In the genomic region with DNA sequence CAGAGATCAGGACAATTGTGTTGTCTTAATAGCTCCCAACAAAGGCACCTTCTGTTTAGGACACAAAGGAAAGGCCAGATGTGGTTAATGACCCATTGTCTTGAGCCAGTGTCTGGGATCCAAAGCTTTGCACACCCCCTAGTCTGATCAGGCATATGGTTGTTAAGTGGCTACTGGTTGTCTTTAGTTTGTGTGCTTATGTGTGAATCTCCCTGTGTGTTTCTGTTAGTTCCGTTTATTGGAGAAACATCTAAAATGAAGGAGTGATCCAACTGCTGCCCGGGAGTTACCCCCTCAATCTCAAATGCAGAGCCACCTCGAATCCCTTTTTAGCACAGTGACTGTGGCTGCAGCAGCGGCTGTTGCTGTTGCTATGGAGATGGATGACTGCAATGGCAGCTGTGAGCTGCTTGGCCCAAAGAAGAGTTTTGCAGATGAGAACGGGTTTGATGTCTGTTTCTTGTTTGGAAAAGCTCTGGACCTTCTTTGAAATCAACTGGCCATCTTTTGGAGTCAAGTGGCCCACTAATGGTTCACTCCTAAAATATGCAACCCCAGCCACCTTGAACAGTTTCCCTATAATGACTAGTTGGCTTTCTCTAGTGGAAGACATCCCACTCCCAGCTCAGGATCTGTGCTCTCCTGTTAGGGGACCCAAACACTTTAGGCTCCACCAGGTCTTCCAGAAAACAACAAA, we compare ENCODE assay signal across 14 mouse cellular contexts. TPM values are rescaled to one million over a fixed set of nuclear protein-coding genes. Genes with fewer than 3 reads are reported as not detected.
DNase-seq lines count a peak whose midpoint lies in the region; ATAC-seq lines count a peak whose summit lies in the region.
"Had no signal": no experiment of that assay in that cellular context is flagged by ENCODE, and none has a peak within 500 bp of the region (broad histone marks: within the 10 kb centered on the region; RNA-seq: fewer than 3 reads in every experiment).

No protein-coding gene starts in this region.

- no peaks in the 10 kb centered on the region for H3K27me3 ChIP-seq in forebrain, embryonic 14.5 days (replicated peaks; ENCODE audit: control insufficient read depth, insufficient read depth, low read length)
- no peaks in the 10 kb centered on the region for H3K27me3 ChIP-seq in midbrain, embryonic 13.5 days
- H3K27me3 ChIP-seq: limb, embryonic 12.5 days had no signal

- H3K4me3 ChIP-seq in forebrain, embryonic 14.5 days (ENCODE audit: low read depth, low read length), result no peak overlapping the region
- H3K4me3 ChIP-seq in midbrain, embryonic 13.5 days (replicated peaks), result no peak overlapping the region
- H3K4me3 ChIP-seq: limb, embryonic 12.5 days had no signal

- peak overlapping the region; percentile 65 for H3K27ac ChIP-seq in forebrain, embryonic 14.5 days (ENCODE audit: low read depth, low read length)
- peak overlapping the region; percentile 70 for H3K27ac ChIP-seq in midbrain, embryonic 13.5 days
- H3K27ac ChIP-seq: limb, embryonic 12.5 days; macrophage had no signal

- WGBS in forebrain, embryonic 14.5 days, result 2% methylated on average over 5 of the region's 5 CpGs
- 4% methylated on average over 5 of the region's 5 CpGs for WGBS in midbrain, embryonic 13.5 days

- H3K9ac ChIP-seq in forebrain, embryonic 14.5 days (ENCODE audit: low read length), result 0 out of 2 replicates have a peak overlapping the region, but pooled peaks have one; percentile 9
- 0 out of 2 replicates have a peak overlapping the region, but pooled peaks have one; percentile 16 for H3K9ac ChIP-seq in midbrain, embryonic 13.5 days (replicated peaks)
- H3K9ac ChIP-seq: limb, embryonic 12.5 days had no signal

- no peaks in the 10 kb centered on the region for H3K9me3 ChIP-seq in forebrain, embryonic 14.5 days (replicated peaks; ENCODE audit: control insufficient read depth, low read length)
- 0 out of 2 replicates have a peak, but pooled peaks cover 3% of the 10 kb centered on the region for H3K9me3 ChIP-seq in midbrain, embryonic 13.5 days

- peaks cover 10% of the 10 kb centered on the region for H3K4me1 ChIP-seq in forebrain, embryonic 14.5 days (ENCODE audit: control insufficient read depth, insufficient read depth, low read length)
- peaks cover 18% of the 10 kb centered on the region for H3K4me1 ChIP-seq in midbrain, embryonic 13.5 days (replicated peaks)
- H3K4me1 ChIP-seq: limb, embryonic 12.5 days had no signal

- DNase-seq in left cerebral cortex, adult 11 months (ENCODE audit: low spot score), result peak; percentile 33
- DNase-seq in left cerebral cortex, postnatal 4 days, result no peak
- DNase-seq in forebrain, embryonic 14.5 days (ENCODE audit: low spot score), result peak; percentile 79
- peak; percentile 15 for DNase-seq in right cerebral cortex, postnatal 14 days
- no peak for DNase-seq in thymus, postnatal 36 days
- DNase-seq in gastrocnemius, postnatal 10 days, result no peak
- DNase-seq in adrenal gland, postnatal 25 days, result no peak
- DNase-seq: cerebellum, adult 9-10 months; heart, postnatal 10 days; kidney, postnatal 14 days; thymus, postnatal 14 days had no signal

- H3K36me3 ChIP-seq in forebrain, embryonic 14.5 days (ENCODE audit: control insufficient read depth, insufficient read depth, low read length), result peaks cover 4% of the 10 kb centered on the region
- H3K36me3 ChIP-seq in midbrain, embryonic 13.5 days, result peaks cover 17% of the 10 kb centered on the region

- intact Hi-C loops in left cerebral cortex, postnatal 4 days (cut with DNase I), result no loop called here

- peak; percentile 72; the same call in 1 of the 2 replicates for ATAC-seq in forebrain, embryonic 14.5 days
- peak; percentile 76 for ATAC-seq in midbrain, embryonic 13.5 days

- H3K4me2 ChIP-seq in forebrain, embryonic 14.5 days (ENCODE audit: low read length), result no peak overlapping the region
- no peak overlapping the region for H3K4me2 ChIP-seq in midbrain, embryonic 13.5 days (replicated peaks)
- H3K4me2 ChIP-seq: limb, embryonic 12.5 days had no signal

RNA-seq across cellular contexts. Expression of a gene that starts 25.3 kb away (rescaled TPM):
- total RNA-seq in left cerebral cortex, postnatal 4 days (2021), result 10 to 100 TPM; 55.0 to 65.2 TPM
- polyA plus RNA-seq in forebrain, embryonic 14.5 days (2014; fragmentation: Nextera tagmentation; extraction: Ambion mirVana), result 96.6 and 101 TPM in 2 replicates
- polyA plus RNA-seq in midbrain, embryonic 13.5 days (2015; fragmentation: Nextera tagmentation; extraction: Ambion mirVana), result 142 and 143 TPM in 2 replicates
- total RNA-seq in gastrocnemius, postnatal 10 days (2021), result 1 to 10 TPM; 6.6 to 8.4 TPM
- total RNA-seq in adrenal gland, postnatal 25 days (2021), result 16.5 and 18.6 TPM in 2 replicates

RNA-seq across cellular contexts. Expression of a gene that starts 50.5 kb away (rescaled TPM):
- 1 to 10 TPM; 8.2 to 9.2 TPM for total RNA-seq in left cerebral cortex, postnatal 4 days (2021)
- polyA plus RNA-seq in forebrain, embryonic 14.5 days (2014; fragmentation: Nextera tagmentation; extraction: Ambion mirVana), result 2.3 and 2.5 TPM in 2 replicates
- polyA plus RNA-seq in midbrain, embryonic 13.5 days (2015; fragmentation: Nextera tagmentation; extraction: Ambion mirVana), result 2.6 and 2.8 TPM in 2 replicates
- total RNA-seq in gastrocnemius, postnatal 10 days (2021), result 1 to 10 TPM; 5.1 to 5.2 TPM
- 6.0 and 10.8 TPM in 2 replicates for total RNA-seq in adrenal gland, postnatal 25 days (2021)

Comparison
In these comparisons a context has a peak if more than half of its experiments do, and no peak if none do; other contexts are left out.
1. DNase-seq: peak in left cerebral cortex, adult 11 months (single experiment), forebrain, embryonic 14.5 days (single experiment) and right cerebral cortex, postnatal 14 days (single experiment); none in left cerebral cortex, postnatal 4 days (single experiment), thymus, postnatal 36 days (0 of 2), gastrocnemius, postnatal 10 days (single experiment) and adrenal gland, postnatal 25 days (single experiment).